Mouse (Mus musculus) embryonic facial prominence, embryonic 15.5 days (tissue): ENCODE measurements around the gene Nufip2. TPM values are rescaled to one million over a fixed set of nuclear protein-coding genes. Genes with fewer than 3 reads are reported as not detected.
A peak's percentile ranks its signal among the peaks of the same experiment; 100 is the strongest.

Source experiments
- ATAC-seq: fragments of 200-750 bp; cut with Nextera tagmentation; 2 replicates; pipeline ENCODE4 v1.8.0; 2017; ENCODE audit warnings: low read depth, moderate TSS enrichment; ENCODE audit not compliant: insufficient number of reproducible peaks, low FRiP score, low TSS enrichment
- H3K27ac ChIP-seq: fragments of 300-500 bp; sonication (generic); replicated peaks from 2 replicates; pipeline ENCODE4 v1.5.1; 2015; ENCODE audit warnings: mild to moderate bottlenecking, inconsistent platforms
- H3K27me3 ChIP-seq: fragments of 300-500 bp; sonication (generic); 2 replicates; pipeline ENCODE4 v1.6.1; 2015; ENCODE audit warnings: inconsistent platforms
- H3K36me3 ChIP-seq: fragments of 300-500 bp; sonication (generic); 2 replicates; pipeline ENCODE4 v1.6.1; 2015; ENCODE audit warnings: mild to moderate bottlenecking, inconsistent platforms
- H3K4me1 ChIP-seq: fragments of 300-500 bp; sonication (generic); 2 replicates; pipeline ENCODE4 v1.6.1; 2015; ENCODE audit warnings: inconsistent platforms
- H3K4me2 ChIP-seq: fragments of 300-500 bp; sonication (generic); replicated peaks from 2 replicates; pipeline ENCODE4 v1.6.1; 2015; ENCODE audit warnings: mild to moderate bottlenecking, inconsistent platforms
- H3K4me3 ChIP-seq: fragments of 300-500 bp; sonication (generic); replicated peaks from 2 replicates; pipeline ENCODE4 v1.5.1; 2015; ENCODE audit warnings: mild to moderate bottlenecking, inconsistent platforms
- H3K9ac ChIP-seq: fragments of 300-500 bp; sonication (generic); 2 replicates; pipeline ENCODE4 v1.6.1; 2015; ENCODE audit warnings: inconsistent platforms
- H3K9me3 ChIP-seq: fragments of 300-500 bp; sonication (generic); replicated peaks from 2 replicates; pipeline ENCODE4 v1.6.1; 2016; ENCODE audit warnings: inconsistent platforms
- WGBS: fragments of 180-500 bp; shearing (Covaris S2); methylation state at CpG from one replicate; pipeline ENCODE4 v1.1.7; 2015; 5-methylcytosine and 5-hydroxymethylcytosine counted together
- polyA plus RNA-seq: library from polyadenylated mRNA; unstranded; fragments of >200 nt; fragmentation: Nextera tagmentation; extraction: Ambion mirVana; gene quantifications from 2 replicates; pipeline ENCODE4 v1.2.1, GENCODE M21; 2015

Nufip2 gene
- polyA plus RNA-seq, 1 experiment from 2014 or later: 5.1 TPM

DNA sequence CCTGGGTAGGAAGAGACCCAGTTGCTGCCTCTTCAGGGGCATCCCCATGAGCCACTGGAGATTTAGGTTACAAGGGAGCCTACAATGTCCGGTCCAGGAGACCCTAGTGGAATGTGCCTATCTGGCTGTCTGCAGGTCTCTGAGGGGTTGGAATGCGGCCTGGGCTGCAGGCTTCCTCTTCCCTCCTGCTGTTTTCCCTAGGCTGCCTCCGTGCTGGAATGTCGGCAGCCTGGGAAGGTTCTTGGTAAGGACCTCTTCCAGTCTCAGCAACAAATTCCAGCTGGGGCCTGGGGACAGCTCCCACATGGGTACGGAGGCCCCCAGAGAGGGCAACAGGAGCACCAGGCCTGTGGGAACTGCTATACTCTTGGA lies 99.4 kb downstream of the Nufip2 start:
- no peaks in the 10 kb centered on the region for H3K36me3 ChIP-seq
- no peak overlapping the region for H3K9ac ChIP-seq
- H3K27ac ChIP-seq: peak overlapping the region; percentile 89
- no peaks in the 10 kb centered on the region for H3K27me3 ChIP-seq
- 14% methylated on average over 5 of the region's 5 CpGs for WGBS
- H3K4me2 ChIP-seq: no peak overlapping the region
- H3K4me3 ChIP-seq: no peak overlapping the region
- H3K9me3 ChIP-seq: no peaks in the 10 kb centered on the region
- ATAC-seq: no peak
- H3K4me1 ChIP-seq: peaks cover 56% of the 10 kb centered on the region

DNA sequence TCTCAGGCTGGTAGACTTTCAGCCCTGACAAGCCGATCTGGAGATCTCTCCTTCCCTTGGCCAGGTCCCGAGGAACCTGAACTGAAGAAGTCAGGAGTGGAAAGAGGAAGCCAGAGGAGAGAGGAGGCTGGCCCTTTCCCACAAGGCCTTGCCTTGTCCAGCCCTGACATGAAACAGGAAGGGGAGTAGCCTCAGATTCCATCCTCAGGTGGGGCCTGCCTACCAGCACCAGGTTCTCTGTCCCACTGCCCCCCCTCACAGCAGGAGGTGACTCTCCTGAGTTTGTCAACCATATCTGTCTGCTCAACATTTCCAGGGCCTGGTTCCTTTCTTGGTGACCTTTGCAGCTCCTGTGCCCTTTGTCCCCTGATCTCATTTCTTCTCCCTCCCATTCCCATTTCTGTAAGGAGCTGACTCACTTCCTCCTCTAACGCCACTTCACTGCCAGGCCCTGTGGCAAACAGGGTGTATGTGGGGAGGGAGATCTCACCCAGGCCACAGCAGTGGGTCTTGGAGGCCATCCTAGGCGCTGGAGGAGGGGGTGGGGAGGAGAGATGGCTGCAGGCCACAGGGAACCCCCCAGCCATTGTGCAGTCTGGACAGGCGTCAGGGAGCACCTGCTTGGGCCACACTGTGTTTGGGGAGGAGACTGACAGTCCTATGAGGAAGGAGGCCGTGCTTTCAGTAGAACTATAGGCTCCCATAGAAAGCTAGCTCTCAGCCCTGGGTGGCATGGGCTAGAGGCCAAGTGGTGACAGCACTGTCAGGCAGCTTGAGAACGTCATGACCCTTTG lies 100.0 kb downstream of the Nufip2 start:
- WGBS: 53% methylated on average over 7 of the region's 7 CpGs
- H3K27me3 ChIP-seq: no peaks in the 10 kb centered on the region
- H3K4me1 ChIP-seq: peaks cover 61% of the 10 kb centered on the region
- H3K27ac ChIP-seq: peak overlapping the region; percentile 89
- no peak overlapping the region for H3K9ac ChIP-seq
- no peaks in the 10 kb centered on the region for H3K36me3 ChIP-seq
- no peak for ATAC-seq
- no peaks in the 10 kb centered on the region for H3K9me3 ChIP-seq
- H3K4me2 ChIP-seq: no peak overlapping the region
- H3K4me3 ChIP-seq: no peak overlapping the region

DNA sequence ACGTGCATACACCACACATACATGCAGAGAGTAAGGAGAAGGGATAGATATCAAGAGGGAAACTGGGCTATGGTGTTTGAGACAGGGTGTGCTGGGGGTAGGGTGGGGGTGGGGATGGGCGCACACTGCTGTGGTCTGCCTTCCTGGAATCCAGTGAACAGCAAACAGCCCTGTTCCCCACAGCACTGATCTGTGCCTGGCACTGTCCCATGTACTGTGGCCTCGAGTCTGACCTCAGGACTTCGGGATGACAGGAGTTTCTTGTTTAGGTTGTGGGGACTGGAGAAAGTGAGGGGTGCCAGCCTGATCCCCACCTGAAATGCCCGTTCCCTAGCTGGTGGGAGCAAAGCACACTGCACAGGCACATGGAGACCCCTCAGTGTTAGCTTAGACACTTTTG lies 101.8 kb downstream of the Nufip2 start, which contains the start of gene Gm10277:
Gm10277 (minus strand) TSS at position 41 of the 400 bp plus-strand sequence.
- no peak within 1 kb of the TSS for H3K27ac ChIP-seq
- 87% methylated on average over 5 of the region's 5 CpGs for WGBS

DNA sequence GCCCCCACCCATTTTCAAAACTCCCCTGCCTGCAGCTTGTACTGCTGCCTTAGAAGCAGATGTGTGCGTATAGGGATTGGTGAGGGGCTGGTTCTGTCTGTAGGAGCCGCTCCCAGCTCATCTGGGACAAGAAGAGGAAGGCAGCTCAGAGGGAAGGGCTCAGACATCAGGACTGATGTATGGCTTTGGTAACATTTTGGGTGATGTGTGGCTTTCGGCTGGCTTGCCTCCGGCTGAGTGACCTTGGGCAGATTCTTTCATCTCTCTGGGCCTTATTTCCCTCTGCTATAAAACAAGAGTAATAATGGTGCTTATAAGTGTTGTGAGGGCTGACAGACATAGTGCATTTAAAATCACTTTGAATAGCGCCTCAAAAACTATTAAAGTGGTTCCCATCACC lies 103.6 kb downstream of the Nufip2 start:
- H3K36me3 ChIP-seq: no peaks in the 10 kb centered on the region
- H3K4me3 ChIP-seq: no peak overlapping the region
- no peak overlapping the region for H3K27ac ChIP-seq
- peaks cover 55% of the 10 kb centered on the region for H3K4me1 ChIP-seq
- 84% methylated on average over 5 of the region's 5 CpGs for WGBS
- ATAC-seq: no peak
- no peak overlapping the region for H3K4me2 ChIP-seq
- H3K9me3 ChIP-seq: no peaks in the 10 kb centered on the region
- H3K27me3 ChIP-seq: no peaks in the 10 kb centered on the region
- H3K9ac ChIP-seq: no peak overlapping the region

More for the DNA sequence above, 101.8 kb downstream of the Nufip2 start, which contains the start of gene Gm10277:
- Histone ChIP-seq H3K4me3 (no peak within 1 kb of the TSS), H3K4me2 (no peak within 1 kb of the TSS), H3K4me1 (peaks cover 68% of the 10 kb centered on the region), H3K9ac (no peak within 1 kb of the TSS), H3K9me3 (no peaks in the 10 kb centered on the region), H3K36me3 (no peaks in the 10 kb centered on the region), H3K27me3 (no peaks in the 10 kb centered on the region)
- no peak for ATAC-seq

DNA sequence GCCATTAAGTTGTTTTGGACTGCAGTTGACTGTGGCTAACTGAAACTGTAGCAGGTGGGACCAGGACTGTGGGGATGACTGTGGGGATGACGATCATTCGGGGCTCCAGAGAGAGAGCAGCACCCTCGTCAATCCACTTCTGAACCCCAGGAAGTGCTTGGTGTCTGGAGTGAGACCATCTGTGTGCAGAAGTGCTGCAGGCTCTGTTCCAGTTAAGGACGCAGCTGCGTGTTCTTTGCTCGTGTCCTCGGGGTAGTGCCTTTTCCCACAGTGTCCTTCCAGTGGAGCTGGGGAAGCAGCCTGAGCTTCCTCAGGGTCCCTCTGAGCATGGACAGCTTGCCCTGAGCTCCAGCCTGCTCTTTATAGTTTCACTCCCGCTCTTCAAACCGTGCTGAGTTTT lies 104.3 kb downstream of the Nufip2 start:
- Histone ChIP-seq H3K36me3 (no peaks in the 10 kb centered on the region), H3K9ac (no peak overlapping the region), H3K4me3 (no peak overlapping the region), H3K9me3 (no peaks in the 10 kb centered on the region), H3K27ac (peak overlapping the region; percentile 78), H3K4me2 (no peak overlapping the region), H3K27me3 (no peaks in the 10 kb centered on the region), H3K4me1 (peaks cover 47% of the 10 kb centered on the region)
- WGBS: 35% methylated on average over 9 of the region's 9 CpGs
- ATAC-seq: no peak

DNA sequence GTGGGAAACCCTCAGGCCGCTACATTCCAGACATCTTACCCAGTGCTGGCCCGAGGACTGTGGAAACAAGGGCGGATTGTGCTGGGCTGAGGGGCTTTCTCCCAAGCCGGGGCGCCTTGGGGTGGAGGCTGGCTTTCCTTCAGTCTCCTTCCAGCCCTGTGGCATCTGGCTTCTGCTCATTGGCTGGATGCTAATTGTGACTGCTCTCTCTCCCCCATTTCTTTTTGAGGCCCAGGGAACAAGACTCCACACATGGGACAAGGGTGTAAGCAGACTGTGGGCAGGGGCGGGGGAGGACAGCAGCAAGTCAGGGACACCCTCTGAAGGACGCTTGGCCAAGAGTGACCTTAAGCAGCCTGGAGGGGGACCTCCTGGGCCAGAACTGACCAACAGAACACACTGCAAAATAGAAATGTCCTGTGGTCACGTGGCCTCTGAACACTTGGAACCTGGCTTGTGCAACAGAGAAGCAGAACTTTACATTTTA lies 105.3 kb downstream of the Nufip2 start:
- ATAC-seq: peak; percentile 76
- peak overlapping the region; percentile 78 for H3K27ac ChIP-seq
- H3K27me3 ChIP-seq: no peaks in the 10 kb centered on the region
- no peaks in the 10 kb centered on the region for H3K9me3 ChIP-seq
- no peak overlapping the region for H3K9ac ChIP-seq
- WGBS: 18% methylated on average over 8 of the region's 8 CpGs
- 0 out of 2 replicates have a peak overlapping the region, but pooled peaks have one; percentile 15 for H3K4me2 ChIP-seq
- peaks cover 37% of the 10 kb centered on the region for H3K4me1 ChIP-seq
- H3K36me3 ChIP-seq: no peaks in the 10 kb centered on the region
- H3K4me3 ChIP-seq: no peak overlapping the region

Other genes with a start within 250 kb of the Nufip2 start
- 1.6 and 2.4 TPM in 2 replicates for gene Coro6, start 223.7 kb upstream of the Nufip2 start, polyA plus RNA-seq
- gene Ankrd13b, start 196.5 kb upstream of the Nufip2 start, polyA plus RNA-seq: 8.9 and 10.4 TPM in 2 replicates
- gene Git1, start 192.6 kb upstream of the Nufip2 start, polyA plus RNA-seq: 11.7 and 12.5 TPM in 2 replicates
- 3.5 and 3.9 TPM in 2 replicates for gene Abhd15, start 171.0 kb upstream of the Nufip2 start, polyA plus RNA-seq
- gene Trp53i13, start 170.2 kb upstream of the Nufip2 start, polyA plus RNA-seq: 61.8 and 63.9 TPM in 2 replicates
- gene Gm10392, start 167.0 kb upstream of the Nufip2 start, polyA plus RNA-seq: 0.29 and 0.39 TPM in 2 replicates
- gene Taok1, start 78.3 kb upstream of the Nufip2 start, polyA plus RNA-seq: 13.7 and 15.1 TPM in 2 replicates
- 6.0 and 7.2 TPM in 2 replicates for gene Cryba1, start 39.1 kb downstream of the Nufip2 start, polyA plus RNA-seq
- gene Myo18a, start 77.1 kb downstream of the Nufip2 start, polyA plus RNA-seq: 56.3 and 58.9 TPM in 2 replicates
- gene Gm10277, start 101.6 kb downstream of the Nufip2 start, polyA plus RNA-seq: 1.3 and 1.4 TPM in 2 replicates
- 0.45 and 1.0 TPM in 2 replicates for gene Pipox, start 207.9 kb downstream of the Nufip2 start, polyA plus RNA-seq
- 0.60 and 1.3 TPM in 2 replicates for gene Sez6, start 244.6 kb downstream of the Nufip2 start, polyA plus RNA-seq